Mouse (Mus musculus) kidney, adult 8-10 months (tissue): ENCODE data around the gene Ssh2.
"Not testable (repeated sequence)": the region's sequence is repeated elsewhere in the genome, so short reads cannot be mapped to it uniquely, and the experiment has no call there.

Experiments used
- DNase-seq, 2 experiments: peaks; one replicate each; pipeline ENCODE4 v3.0.0; 2022

Gene Ssh2

DNA sequence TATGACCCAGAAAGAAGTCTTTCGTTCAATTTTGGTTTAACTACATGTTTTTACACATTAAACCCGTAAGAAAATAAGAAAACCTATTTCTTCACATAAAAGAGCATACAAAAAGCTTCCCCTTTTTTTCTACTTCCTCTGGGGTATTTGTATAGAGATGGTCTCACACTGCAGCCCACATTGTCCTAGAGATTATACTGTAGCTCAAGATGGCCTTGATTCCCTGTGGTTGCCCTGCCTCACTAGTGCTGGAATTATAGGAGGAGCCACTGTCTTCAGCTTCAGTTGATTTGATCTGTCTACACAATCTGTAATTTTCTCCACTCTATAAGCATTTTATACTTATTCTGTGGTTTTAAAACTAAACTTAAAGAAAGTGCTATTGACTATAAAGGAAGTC lies 15.4 kb downstream of the Ssh2 start:
- DNase-seq: no peak

DNA sequence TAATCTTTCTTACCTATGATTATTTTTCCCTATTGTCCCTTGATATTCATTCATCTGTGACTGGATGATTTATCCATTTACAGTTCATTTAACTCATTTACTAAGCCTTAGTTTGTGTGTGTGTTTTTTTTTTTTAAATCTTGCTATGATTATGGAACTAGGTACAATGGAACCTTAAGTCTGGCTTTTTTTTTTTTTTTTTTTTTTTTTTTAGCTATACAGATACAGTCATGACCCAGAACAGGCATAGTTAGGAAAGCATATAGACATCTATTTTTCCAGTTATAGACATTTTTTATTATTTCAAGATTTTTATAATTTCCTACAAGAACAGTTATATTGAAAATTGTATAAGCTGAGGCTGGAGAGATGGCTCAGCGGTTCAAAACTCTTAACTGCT lies 19.2 kb downstream of the Ssh2 start:
- no peak for DNase-seq

DNA sequence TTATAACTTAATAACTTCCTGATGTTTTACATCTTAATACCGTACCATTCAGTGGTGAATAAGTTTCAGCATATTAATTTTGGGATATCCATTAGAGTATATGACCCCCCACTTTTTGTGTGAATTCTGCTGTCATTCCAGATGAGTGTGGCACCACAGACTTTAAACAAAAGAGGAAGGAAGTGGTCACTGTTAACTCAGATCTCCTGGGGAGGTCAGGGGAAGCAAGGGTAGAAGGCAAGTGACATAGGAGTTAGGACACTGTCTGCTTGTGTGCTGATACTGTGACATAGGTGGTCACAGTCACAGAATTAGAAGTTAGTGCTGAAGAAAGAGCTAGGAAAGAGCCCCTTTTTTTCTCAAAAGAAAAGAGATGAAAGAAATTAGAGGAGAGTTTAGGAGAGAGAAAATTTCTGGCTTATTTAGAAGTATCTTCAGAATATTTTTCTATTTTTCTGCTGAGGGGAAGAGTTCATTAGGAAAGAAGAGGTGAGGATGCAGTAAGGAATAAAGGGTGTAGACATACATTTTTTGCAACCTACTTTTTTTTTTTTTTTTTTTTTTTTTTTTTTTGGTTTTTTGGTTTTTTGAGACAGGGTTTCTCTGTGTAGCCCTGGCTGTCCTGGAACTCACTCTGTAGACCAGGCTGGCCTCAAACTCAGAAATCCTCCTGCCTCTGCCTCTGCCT lies 23.7 kb downstream of the Ssh2 start:
- DNase-seq: no peak

GRCm38 (mm10) chr11:77240466-77241246 lies 24.6 kb downstream of the Ssh2 start:
- DNase-seq: no peak

- DNase-seq: no peak
These were observed 26.8 kb downstream of the Ssh2 start for GRCm38 (mm10) chr11:77242912-77243311.

GRCm38 (mm10) chr11:77252826-77253225 lies 36.7 kb downstream of the Ssh2 start:
- DNase-seq: no peak

GRCm38 (mm10) chr11:77259441-77259840 lies 43.4 kb downstream of the Ssh2 start:
- no peak for DNase-seq

DNA sequence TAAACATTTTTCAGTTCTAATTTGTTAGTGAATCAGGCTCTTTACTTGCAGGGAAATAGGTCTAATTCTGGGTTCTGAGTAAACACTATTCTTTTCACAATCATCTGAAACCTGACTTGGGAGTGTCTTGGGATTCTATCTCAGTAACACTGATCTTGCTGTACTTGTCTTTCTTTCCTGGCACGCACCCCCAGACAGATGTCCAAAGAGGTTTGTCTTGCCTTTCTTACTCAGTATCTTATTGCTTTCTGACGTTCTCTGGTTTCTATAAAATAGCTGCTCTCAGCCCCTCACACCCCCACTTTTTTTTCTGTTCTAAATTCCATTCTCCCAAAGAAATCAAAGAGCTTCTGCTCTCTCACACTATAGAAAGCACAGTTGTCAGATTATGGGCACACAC lies 51.3 kb downstream of the Ssh2 start:
- DNase-seq: no peak

GRCm38 (mm10) chr11:77276000-77276399 lies 59.9 kb downstream of the Ssh2 start:
- no peak for DNase-seq

DNA sequence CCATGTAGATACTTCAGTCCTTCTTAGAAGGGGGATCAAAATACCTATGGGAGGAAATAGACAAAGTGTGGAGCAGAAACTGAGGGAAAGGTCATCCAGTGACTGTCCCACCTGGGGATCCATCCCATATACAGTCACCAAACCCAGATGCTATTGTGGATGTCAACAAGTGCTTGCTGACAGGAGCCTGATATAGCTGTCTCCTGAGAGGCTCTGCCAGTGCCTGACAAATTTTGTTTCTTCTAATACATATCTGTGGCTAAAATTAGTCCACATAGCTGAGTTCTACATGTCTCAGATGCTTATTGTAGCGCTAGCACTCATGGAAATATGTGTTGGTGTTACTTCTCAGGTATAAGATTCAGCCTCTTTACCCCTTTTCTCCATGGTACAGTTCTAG lies 62.5 kb downstream of the Ssh2 start:
- not testable (repeated sequence) for DNase-seq

DNA sequence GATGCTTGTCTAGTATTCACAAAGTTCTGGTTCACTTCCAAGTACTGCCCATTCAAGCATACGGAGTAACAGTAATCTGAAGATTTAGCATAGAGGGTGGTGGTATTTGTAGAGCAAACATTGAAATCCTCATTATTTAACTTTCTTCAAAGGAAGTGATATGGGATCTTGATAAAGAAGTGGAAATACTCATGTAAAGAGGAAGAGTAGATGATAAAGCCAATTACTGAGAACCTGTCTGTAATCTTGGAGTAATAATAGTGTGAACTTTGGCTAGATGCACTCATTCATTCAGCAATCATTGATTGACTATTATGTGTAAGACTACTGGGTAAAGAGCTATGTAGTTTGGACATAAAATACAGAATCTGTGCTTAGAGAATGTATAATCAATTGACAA lies 64.1 kb downstream of the Ssh2 start:
- DNase-seq: no peak

- no peak for DNase-seq
These were observed 75.4 kb downstream of the Ssh2 start for GRCm38 (mm10) chr11:77291447-77291846.

GRCm38 (mm10) chr11:77293673-77294072 lies 77.6 kb downstream of the Ssh2 start:
- not testable (repeated sequence) for DNase-seq

DNA sequence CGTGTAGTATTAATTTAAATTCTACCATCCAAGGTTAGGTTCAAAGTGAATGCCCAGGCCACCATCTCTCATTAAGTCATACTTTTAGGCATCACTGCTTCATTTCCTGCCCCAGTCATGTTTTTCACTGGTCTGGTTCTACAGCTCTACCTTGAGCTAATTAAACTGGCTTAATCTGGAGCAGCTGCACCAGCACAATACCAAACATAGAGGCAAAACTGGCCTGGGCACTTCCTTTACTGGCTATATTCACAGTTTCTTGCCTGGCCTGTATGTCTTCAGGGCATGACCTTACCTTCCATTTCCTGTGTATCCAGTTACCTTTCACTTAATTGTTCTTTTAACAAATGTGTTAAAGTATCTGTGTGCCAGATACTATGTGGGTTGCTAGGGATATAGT lies 81.2 kb downstream of the Ssh2 start:
- DNase-seq: peak in 1 of 2 experiments; percentile 31

DNA sequence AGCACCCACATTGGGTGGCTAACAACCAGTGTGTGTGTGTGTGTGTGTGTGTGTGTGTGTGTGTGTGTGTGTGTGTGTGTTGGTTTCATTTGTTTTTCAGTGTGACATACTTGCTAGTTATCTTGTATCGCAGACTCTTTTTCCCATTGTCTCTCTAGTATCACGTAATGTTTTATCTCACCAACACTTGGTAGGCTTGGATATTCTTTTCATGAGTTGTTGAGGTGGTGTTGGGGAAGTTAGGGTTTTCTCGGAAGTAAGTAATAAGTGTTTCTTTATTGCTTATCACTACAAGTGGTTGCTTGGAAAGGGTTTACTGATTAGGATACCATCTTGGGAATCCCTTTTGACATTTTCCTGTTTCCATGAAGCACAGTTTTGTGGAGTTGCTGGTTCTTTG lies 91.1 kb downstream of the Ssh2 start:
- no peak for DNase-seq

GRCm38 (mm10) chr11:77308533-77308932 lies 92.4 kb downstream of the Ssh2 start:
- DNase-seq: peak; percentile 13 to 34

GRCm38 (mm10) chr11:77317721-77318477 lies 101.8 kb downstream of the Ssh2 start:
- peak in 1 of 2 experiments; percentile 18 for DNase-seq

GRCm38 (mm10) chr11:77318478-77319118 lies 102.5 kb downstream of the Ssh2 start:
- no peak for DNase-seq

DNA sequence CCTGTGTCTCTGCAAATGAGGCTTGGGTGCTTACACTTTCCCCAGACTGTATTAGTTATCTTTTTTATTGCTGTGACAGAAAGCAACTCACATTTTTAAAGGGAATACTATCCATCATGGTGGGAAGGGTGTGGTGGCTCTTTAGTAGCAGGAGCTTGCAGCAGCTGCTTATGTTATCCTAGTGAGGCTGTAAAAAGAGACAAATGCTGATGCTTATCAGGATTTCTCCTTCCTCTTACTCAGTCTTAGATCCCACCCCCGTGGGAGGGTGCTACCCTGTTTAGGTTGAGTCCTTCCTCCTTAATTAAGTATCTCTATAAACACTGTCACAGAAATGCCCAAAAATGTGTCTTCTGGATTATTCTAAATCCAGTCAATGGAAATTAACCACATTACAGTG lies 105.1 kb downstream of the Ssh2 start:
- no peak for DNase-seq

GRCm38 (mm10) chr11:77330529-77330928 lies 114.4 kb downstream of the Ssh2 start:
- no peak for DNase-seq

GRCm38 (mm10) chr11:77347273-77347672 lies 131.2 kb downstream of the Ssh2 start:
- DNase-seq: no peak

GRCm38 (mm10) chr11:77348142-77348741 lies 132.2 kb downstream of the Ssh2 start:
- peak; percentile 86 to 90 for DNase-seq

DNA sequence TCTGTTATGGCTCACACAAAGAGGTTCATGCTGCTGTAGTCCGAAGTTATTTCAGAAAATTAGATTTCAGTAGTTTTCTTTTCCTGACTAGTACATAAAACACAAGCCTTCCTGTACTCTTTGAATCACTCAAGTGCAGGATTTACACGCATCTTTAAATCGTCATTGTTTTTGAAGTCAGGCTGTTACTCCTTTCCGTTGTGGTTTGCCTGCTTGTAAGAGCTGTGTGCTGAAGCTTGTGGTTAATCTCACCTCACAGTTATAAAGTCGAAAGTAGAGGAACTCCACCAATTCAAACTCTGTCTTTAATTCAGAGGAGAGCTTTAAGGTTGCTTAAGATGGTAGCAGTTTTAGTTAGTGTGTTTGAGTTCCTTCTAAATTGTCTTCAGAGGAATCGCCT lies 132.9 kb downstream of the Ssh2 start:
- no peak for DNase-seq
